Mouse (Mus musculus) heart, adult 2 months (tissue): Measurements from ENCODE around the gene Rgs19. TPM values are rescaled to one million over a fixed set of nuclear protein-coding genes. Genes with fewer than 3 reads are reported as not detected.
A peak's percentile ranks its signal among the peaks of the same experiment; 100 is the strongest.

Experiments
- DNase-seq, 2 experiments: peaks; one replicate each; pipeline ENCODE4 v3.0.0; 2021
- H3K27ac ChIP-seq: fragments of 200-600 bp; 2 replicates; pipeline ENCODE4 v1.8.1; 2022
- H3K27me3 ChIP-seq: fragments of 200-500 bp; 2 replicates; pipeline ENCODE4 v1.6.1; 2012; ENCODE audit warnings: mild to moderate bottlenecking, low read length, inconsistent platforms, mixed read lengths; ENCODE audit not compliant: control insufficient read depth, insufficient read depth
- H3K36me3 ChIP-seq: fragments of 200-500 bp; 2 replicates; pipeline ENCODE4 v1.6.1; 2012; ENCODE audit warnings: low read length, inconsistent platforms; ENCODE audit not compliant: control insufficient read depth, insufficient read depth
- H3K4me1 ChIP-seq: fragments of 200-500 bp; 2 replicates; pipeline ENCODE4 v1.6.1; 2011; ENCODE audit warnings: low read length; ENCODE audit not compliant: control insufficient read depth, insufficient read depth
- H3K4me3 ChIP-seq: fragments of 200-600 bp; 2 replicates; pipeline ENCODE4 v1.8.1; 2022
- H3K79me2 ChIP-seq: fragments of 200-500 bp; replicated peaks from 2 replicates; pipeline ENCODE4 v1.6.1; 2012; ENCODE audit warnings: mild to moderate bottlenecking, inconsistent platforms, low read length, moderate library complexity, mixed read lengths; ENCODE audit not compliant: control insufficient read depth, insufficient read depth
- H3K9ac ChIP-seq: fragments of 200-500 bp; 2 replicates; pipeline ENCODE4 v1.6.1; 2012; ENCODE audit warnings: low read depth, mild to moderate bottlenecking, control low read depth, inconsistent platforms, low read length, mixed read lengths
- CTCF ChIP-seq: fragments of 200-600 bp; IDR thresholded peaks from 2 replicates; pipeline ENCODE4 v1.8.1; 2022; ENCODE audit warnings: antibody characterized with exemption, mild to moderate bottlenecking, moderate library complexity
- EP300 ChIP-seq: fragments of 200-500 bp; IDR thresholded peaks from 2 replicates; pipeline ENCODE4 v1.6.1; 2011; ENCODE audit warnings: low read depth, low read length, control low read depth; ENCODE audit not compliant: insufficient read depth
- POLR2A ChIP-seq: fragments of 200-500 bp; IDR thresholded peaks from 2 replicates; pipeline ENCODE4 v1.6.1; 2011; ENCODE audit warnings: mild to moderate bottlenecking, low read depth, low read length, control low read depth; ENCODE audit not compliant: insufficient read depth
- WGBS: fragments of 180-500 bp; shearing (Covaris S2); methylation state at CpG from one replicate; pipeline ENCODE4 v1.1.7; 2018; 5-methylcytosine and 5-hydroxymethylcytosine counted together
- intact Hi-C: fragments of 180-260 bp; cut with DNase I; formaldehyde crosslinking; loops from one replicate; pipeline ENCODE4 v1.15.1; 2025
- polyA plus RNA-seq: library from polyadenylated mRNA; depleted of rRNA; stranded (reverse); fragments of >200 nt; gene quantifications from 2 replicates; pipeline ENCODE4 v1.2.3, GENCODE M21; 2012
- total RNA-seq, 2 experiments: library from RNA; stranded (reverse); gene quantifications; 2 replicates each; pipeline ENCODE4 v1.2.3; 2021

Rgs19 gene
- total and polyA plus RNA-seq, 3 experiments, result 6.7 to 24.5 (median 8.0) TPM

DNA sequence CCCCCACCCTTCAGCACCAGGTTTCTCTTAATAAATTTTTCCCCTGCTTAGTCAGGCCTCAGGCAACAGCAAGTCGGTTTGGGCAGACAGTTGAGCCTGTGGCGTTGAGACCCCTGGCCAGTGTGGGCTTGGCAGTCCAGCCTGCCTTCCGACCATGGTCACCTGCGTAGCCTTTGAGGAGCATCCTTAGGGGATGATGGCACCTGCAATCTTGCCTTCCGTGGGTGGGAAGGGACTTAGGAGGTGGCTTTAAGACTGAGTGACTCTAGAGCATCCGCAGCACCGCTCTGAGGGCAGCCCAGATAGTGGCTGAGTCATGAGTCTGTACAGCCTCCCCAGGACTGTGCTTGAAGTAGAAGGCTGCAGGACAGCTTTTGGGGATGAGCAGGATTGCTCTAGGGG, 13.1 kb downstream of the Rgs19 start:
- no peaks in the 10 kb centered on the region for H3K27me3 ChIP-seq
- peak overlapping the region; percentile 85; the same call in 1 of the 2 replicates for H3K27ac ChIP-seq
- WGBS, result 18% methylated on average over 7 of the region's 7 CpGs
- no peaks in the 10 kb centered on the region for H3K79me2 ChIP-seq
- DNase-seq, result no peak
- H3K9ac ChIP-seq, result peak overlapping the region; percentile 88
- intact Hi-C loops, result loop anchor here (5.0 kb wide), 2 partner anchors 38 to 158 kb away; partner anchors contain the start of gene Dnajc5
- peaks cover 7% of the 10 kb centered on the region for H3K4me1 ChIP-seq
- no peak for TF ChIP-seq EP300
- no peak for TF ChIP-seq CTCF
- no peak for TF ChIP-seq POLR2A
- peak overlapping the region; percentile 76 for H3K4me3 ChIP-seq
- no peaks in the 10 kb centered on the region for H3K36me3 ChIP-seq

DNA sequence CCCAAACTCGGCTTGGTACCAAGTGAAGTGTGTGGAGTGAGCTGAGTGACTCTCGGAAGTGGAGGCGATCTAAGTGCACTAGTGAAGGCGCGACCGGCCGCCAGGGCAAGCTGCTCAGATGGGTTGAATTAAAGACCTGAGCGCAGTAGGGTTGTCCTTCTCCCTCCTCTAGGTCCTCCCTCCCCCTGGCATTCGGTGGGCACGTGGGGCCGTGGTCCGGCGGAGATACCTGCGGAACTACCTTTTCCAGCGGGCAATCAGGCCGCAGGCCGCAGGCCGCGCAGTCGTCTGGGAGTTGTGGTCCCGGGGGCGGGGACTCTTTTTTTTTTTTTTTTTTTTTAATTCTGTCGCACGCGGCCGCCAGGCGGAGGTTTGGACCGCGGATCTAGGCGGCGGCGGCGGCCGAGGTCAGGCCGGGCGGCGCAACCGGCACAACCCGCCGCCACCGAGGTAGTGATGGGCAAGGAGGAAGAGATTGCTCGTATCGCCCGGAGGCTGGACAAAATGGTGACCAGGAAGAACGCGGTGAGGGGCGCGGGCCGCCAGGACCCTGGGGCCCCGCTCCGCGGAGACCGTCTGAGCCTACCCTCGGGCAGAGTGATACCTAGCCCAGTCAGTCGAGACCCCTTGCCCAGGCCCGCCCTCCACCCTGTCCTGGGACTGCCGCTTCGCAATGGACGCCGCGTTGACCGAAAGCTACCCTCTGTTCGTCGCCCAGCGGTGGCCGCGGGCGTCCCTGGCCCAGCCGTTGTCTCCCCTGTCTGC, 13.6 kb downstream of the Rgs19 start, which contains the start of gene Tcea2:
Gene Tcea2 (plus strand): TSS at position 360 of the 765 bp plus-strand sequence.
- Histone ChIP-seq H3K27me3 (no peaks in the 10 kb centered on the region), H3K27ac (peak within 1 kb of the TSS; percentile 85), H3K4me1 (peaks cover 7% of the 10 kb centered on the region), H3K9ac (peak within 1 kb of the TSS; percentile 88), H3K4me3 (peak within 1 kb of the TSS; percentile 76), H3K36me3 (no peaks in the 10 kb centered on the region), H3K79me2 (no peaks in the 10 kb centered on the region)
- TF ChIP-seq CTCF, result peak; percentile 65
- no peak for TF ChIP-seq EP300
- peak; percentile 62 for TF ChIP-seq POLR2A
- peak; percentile 84 to 85 for DNase-seq
- intact Hi-C loops, result loop anchor here (2.0 to 10.0 kb wide), 4 partner anchors 38 to 405 kb away; partner anchors contain the start of gene Dnajc5
- WGBS, result under 1% methylated on average over 69 of the region's 69 CpGs

GRCm38 (mm10) chr2:181678780-181679179, 15.0 kb downstream of the Rgs19 start:
- H3K4me1 ChIP-seq, result peaks cover 17% of the 10 kb centered on the region
- 30% methylated on average over 1 of the region's 1 CpGs for WGBS
- H3K9ac ChIP-seq, result no peak overlapping the region
- DNase-seq, result peak; percentile 79 to 84
- TF ChIP-seq EP300, result peak; percentile 96
- peak; percentile 100; the same call in 1 of the 2 replicates for TF ChIP-seq CTCF
- no peak for TF ChIP-seq POLR2A
- no peak overlapping the region for H3K4me3 ChIP-seq
- peak overlapping the region; percentile 82 for H3K27ac ChIP-seq
- no peaks in the 10 kb centered on the region for H3K36me3 ChIP-seq
- no peaks in the 10 kb centered on the region for H3K27me3 ChIP-seq
- intact Hi-C loops, result loop anchor here (1.0 to 10.0 kb wide), 3 partner anchors 19 to 404 kb away; no protein-coding TSS in a partner anchor
- no peaks in the 10 kb centered on the region for H3K79me2 ChIP-seq

DNA sequence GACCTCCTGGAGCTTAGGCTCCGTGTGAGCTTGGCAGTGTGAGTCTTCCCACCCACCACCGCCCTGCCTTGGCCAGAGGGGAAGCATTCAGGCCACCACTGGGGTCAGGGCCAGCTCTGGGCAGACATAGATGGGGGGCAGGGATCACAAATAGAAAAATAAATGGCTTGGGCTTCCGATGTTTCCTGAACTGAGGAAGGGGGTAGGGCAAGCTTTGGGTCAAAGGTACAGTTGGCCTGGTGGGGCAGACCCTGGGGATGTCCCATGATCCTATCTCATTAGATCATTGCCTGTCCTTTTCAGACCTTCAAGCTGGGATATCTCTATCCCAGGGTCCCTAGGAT, 16.1 kb downstream of the Rgs19 start:
- Histone ChIP-seq H3K27ac (peak overlapping the region; percentile 82), H3K79me2 (no peaks in the 10 kb centered on the region), H3K36me3 (no peaks in the 10 kb centered on the region), H3K27me3 (no peaks in the 10 kb centered on the region), H3K9ac (no peak overlapping the region), H3K4me1 (peaks cover 20% of the 10 kb centered on the region), H3K4me3 (no peak overlapping the region)
- 34% methylated on average over 3 of the region's 3 CpGs for WGBS
- TF ChIP-seq POLR2A, result no peak
- TF ChIP-seq CTCF, result no peak
- no peak for TF ChIP-seq EP300
- DNase-seq, result peak in 1 of 2 experiments; percentile 51
- intact Hi-C loops, result loop anchor here (1.0 to 10.0 kb wide), 3 partner anchors 18 to 403 kb away; no protein-coding TSS in a partner anchor

DNA sequence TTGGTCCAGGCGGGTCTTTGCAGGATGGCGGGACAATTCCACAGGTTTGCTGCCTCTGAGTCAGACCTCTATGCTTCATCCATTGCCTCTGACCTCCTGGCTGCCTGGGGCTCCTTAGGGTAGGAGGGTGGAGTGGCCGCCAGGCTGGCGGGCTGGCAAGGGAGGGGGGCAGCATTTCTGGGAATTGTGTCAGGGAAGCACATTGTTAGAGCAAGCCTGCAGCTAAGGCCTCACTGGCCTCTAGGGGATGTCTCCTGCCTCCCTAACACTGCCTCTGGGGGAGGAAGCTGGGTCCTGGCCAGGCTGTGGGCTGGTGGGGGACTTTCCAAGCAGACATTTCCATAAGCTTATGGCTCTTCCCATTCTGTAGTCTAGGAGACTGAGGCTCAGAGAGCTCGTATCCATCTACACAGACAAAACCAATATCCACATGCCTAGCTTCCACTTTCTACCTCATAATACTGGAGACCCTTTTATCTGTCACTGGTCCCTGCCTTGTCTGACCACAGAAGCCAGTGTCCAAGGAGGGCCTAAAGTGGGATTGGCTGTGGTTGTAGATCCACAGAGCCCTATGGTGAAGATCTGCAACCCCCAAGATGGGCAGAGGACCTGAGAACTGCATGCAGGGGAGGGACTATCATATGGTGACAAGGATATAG, 16.6 kb downstream of the Rgs19 start:
- no peak; the same call in 1 of the 2 replicates for TF ChIP-seq POLR2A
- TF ChIP-seq CTCF, result peak; percentile 60
- peak; percentile 92 for TF ChIP-seq EP300

More for the DNA sequence above, 16.6 kb downstream of the Rgs19 start:
- Histone ChIP-seq H3K79me2 (no peaks in the 10 kb centered on the region), H3K27me3 (no peaks in the 10 kb centered on the region), H3K27ac (peak overlapping the region; percentile 82), H3K36me3 (no peaks in the 10 kb centered on the region), H3K4me3 (peak overlapping the region; percentile 5; the same call in 1 of the 2 replicates), H3K9ac (peak overlapping the region; percentile 33; the same call in 1 of the 2 replicates), H3K4me1 (peaks cover 21% of the 10 kb centered on the region)
- 39% methylated on average over 5 of the region's 5 CpGs for WGBS
- peak; percentile 69 to 81 for DNase-seq
- intact Hi-C loops, result loop anchor here (10.0 kb wide), 1 partner anchor 402 kb away; no protein-coding TSS in a partner anchor
